Mouse (Mus musculus) liver, embryonic 13.5 days (tissue): ENCODE measurements at regions not wholly inside any gene's neighbourhood (a gene's known extent, or its start where the extent isn't known, plus 50 kb on each side); places are given as distances from the start of the nearest gene placed in this dataset.

Experiments
- ATAC-seq: fragments of 200-750 bp; cut with Nextera tagmentation; 2 replicates; pipeline ENCODE4 v1.8.0; 2017; ENCODE audit warnings: low read depth, mild to moderate bottlenecking, moderate number of reproducible peaks, moderate library complexity
- DNase-seq: peaks from one replicate; pipeline ENCODE4 v3.0.0; 2022
- H3K27ac ChIP-seq: fragments of 300-500 bp; sonication (generic); 2 replicates; pipeline ENCODE4 v1.5.1; 2015; ENCODE audit warnings: moderate library complexity, mild to moderate bottlenecking, inconsistent platforms
- H3K27me3 ChIP-seq: fragments of 300-500 bp; sonication (generic); 2 replicates; pipeline ENCODE4 v1.6.1; 2015; ENCODE audit warnings: mild to moderate bottlenecking, inconsistent platforms
- H3K36me3 ChIP-seq: fragments of 300-500 bp; sonication (generic); 2 replicates; pipeline ENCODE4 v1.6.1; 2015; ENCODE audit warnings: mild to moderate bottlenecking, inconsistent platforms
- H3K4me1 ChIP-seq: fragments of 300-500 bp; sonication (generic); replicated peaks from 2 replicates; pipeline ENCODE4 v1.6.1; 2015; ENCODE audit warnings: inconsistent platforms
- H3K4me2 ChIP-seq: fragments of 300-500 bp; sonication (generic); 2 replicates; pipeline ENCODE4 v1.6.1; 2015; ENCODE audit warnings: inconsistent platforms, mild to moderate bottlenecking, moderate library complexity
- H3K4me3 ChIP-seq: fragments of 300-500 bp; sonication (generic); replicated peaks from 2 replicates; pipeline ENCODE4 v1.5.1; 2015; ENCODE audit warnings: mild to moderate bottlenecking, inconsistent platforms
- H3K9ac ChIP-seq: fragments of 300-500 bp; sonication (generic); 2 replicates; pipeline ENCODE4 v1.6.1; 2015; ENCODE audit warnings: mild to moderate bottlenecking, inconsistent platforms
- H3K9me3 ChIP-seq: fragments of 300-500 bp; sonication (generic); replicated peaks from 2 replicates; pipeline ENCODE4 v1.6.1; 2016; ENCODE audit warnings: inconsistent platforms
- WGBS: fragments of 180-500 bp; shearing (Covaris S2); methylation state at CpG from one replicate; pipeline ENCODE4 v1.1.7; 2015; ENCODE audit not compliant: insufficient replicate concordance; 5-methylcytosine and 5-hydroxymethylcytosine counted together

DNA sequence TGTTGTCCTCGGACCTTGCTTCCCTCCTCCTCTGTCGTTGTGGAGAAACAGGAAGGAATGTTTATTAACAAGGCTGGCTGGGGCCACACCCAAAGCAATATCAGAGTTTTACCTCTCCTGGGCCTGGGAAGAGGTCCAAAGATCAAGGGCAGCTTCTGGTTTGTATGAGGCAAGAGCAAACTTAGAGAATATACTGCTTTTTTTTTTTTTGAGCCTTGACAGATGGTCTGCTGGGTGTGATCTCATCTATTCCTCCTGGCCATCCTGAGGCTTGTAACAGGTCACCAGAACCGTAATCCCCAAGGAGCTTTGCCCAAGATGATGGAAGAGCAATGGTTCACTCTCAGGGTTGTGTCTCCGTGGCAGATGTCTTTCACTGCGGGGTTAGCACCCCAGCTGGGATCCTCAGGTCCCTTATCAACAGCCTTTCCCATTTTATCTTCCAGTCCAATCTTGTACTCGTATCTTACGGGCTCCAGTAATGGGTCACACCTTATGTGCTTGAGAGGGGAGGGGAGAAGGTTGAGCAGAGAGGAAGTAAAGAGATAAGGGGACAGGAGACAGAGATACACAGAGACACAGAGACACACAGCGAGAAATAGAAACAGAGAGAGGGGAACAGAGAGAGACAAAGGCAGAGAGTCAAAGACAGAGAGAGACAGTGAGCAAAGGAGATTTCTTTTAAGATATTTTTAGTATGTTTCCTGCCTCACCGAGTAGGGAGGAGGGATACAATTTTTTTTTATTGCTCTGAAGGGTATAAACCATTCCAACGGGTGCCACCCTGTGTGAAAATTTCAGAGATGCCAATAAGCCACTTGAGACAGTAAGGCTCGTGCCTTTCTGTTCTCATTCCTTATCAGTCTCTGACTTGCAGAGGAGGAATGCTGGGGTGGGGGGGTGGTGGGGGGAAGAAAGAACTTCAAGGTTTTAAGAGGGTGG is 134.6 kb upstream of the Cdkn2b start:
- Histone ChIP-seq H3K4me3 (no peak overlapping the region), H3K4me2 (peak overlapping the region; percentile 34), H3K9me3 (no peaks in the 10 kb centered on the region), H3K27me3 (no peaks in the 10 kb centered on the region), H3K27ac (no peak overlapping the region), H3K9ac (no peak overlapping the region), H3K4me1 (peaks cover 14% of the 10 kb centered on the region), H3K36me3 (no peaks in the 10 kb centered on the region)
- ATAC-seq (peak; percentile 84), DNase-seq (peak; percentile 10)
- 14% methylated on average over 11 of the region's 11 CpGs for WGBS

DNA sequence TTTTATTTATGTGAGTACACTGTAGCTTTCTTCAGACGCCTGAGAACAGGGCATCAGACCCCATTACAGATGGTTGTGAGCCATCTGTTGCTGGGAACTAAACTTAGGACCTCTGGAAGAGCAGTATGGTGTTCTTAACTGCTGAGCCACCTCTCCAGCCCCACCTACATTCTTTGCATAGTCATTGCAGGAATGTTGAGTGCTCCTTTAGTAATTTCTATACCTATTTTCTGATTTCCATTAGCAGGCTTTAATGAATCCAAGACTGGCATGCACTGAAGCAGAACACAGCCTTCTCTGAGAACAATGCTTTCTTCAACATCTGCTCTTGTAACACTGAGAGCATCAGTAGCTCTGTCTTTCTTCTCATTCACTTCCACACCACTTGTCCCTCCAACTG is 131.7 kb upstream of the Cdkn2b start:
- ATAC-seq (no peak), DNase-seq (no peak)
- no peaks in the 10 kb centered on the region for H3K36me3 ChIP-seq
- no peak overlapping the region for H3K4me2 ChIP-seq
- H3K9ac ChIP-seq, result no peak overlapping the region
- no peak overlapping the region for H3K4me3 ChIP-seq
- no peaks in the 10 kb centered on the region for H3K27me3 ChIP-seq
- WGBS, result 47% methylated on average over 1 of the region's 1 CpGs
- no peaks in the 10 kb centered on the region for H3K9me3 ChIP-seq
- peaks cover 14% of the 10 kb centered on the region for H3K4me1 ChIP-seq
- no peak overlapping the region for H3K27ac ChIP-seq

DNA sequence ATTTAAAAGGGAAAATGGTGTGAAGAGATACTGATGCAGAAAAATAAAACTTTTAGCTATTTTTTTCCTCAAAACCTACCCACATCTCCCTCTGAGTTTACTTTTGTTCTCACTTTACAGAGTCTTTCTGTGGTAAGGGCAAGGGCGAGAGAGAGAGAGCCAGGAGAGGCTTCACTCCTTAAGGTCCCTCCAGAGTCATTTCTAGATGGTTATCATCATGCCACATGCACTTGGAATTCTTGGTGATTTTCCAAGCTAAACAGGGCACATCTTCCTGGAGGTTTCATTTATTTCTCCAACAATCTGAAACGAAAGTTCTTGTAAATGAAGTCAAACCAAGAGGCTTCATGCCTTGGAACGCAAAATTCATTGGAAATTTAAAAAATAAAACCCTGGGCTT is 130.0 kb upstream of the Cdkn2b start:
- WGBS, result 49% methylated on average over 3 of the region's 3 CpGs
- DNase-seq, result no peak
- H3K4me3 ChIP-seq, result no peak overlapping the region
- no peak overlapping the region for H3K9ac ChIP-seq
- no peak overlapping the region for H3K4me2 ChIP-seq
- no peaks in the 10 kb centered on the region for H3K36me3 ChIP-seq
- H3K4me1 ChIP-seq, result peaks cover 10% of the 10 kb centered on the region
- H3K27me3 ChIP-seq, result no peaks in the 10 kb centered on the region
- no peaks in the 10 kb centered on the region for H3K9me3 ChIP-seq
- ATAC-seq, result no peak
- no peak overlapping the region for H3K27ac ChIP-seq

DNA sequence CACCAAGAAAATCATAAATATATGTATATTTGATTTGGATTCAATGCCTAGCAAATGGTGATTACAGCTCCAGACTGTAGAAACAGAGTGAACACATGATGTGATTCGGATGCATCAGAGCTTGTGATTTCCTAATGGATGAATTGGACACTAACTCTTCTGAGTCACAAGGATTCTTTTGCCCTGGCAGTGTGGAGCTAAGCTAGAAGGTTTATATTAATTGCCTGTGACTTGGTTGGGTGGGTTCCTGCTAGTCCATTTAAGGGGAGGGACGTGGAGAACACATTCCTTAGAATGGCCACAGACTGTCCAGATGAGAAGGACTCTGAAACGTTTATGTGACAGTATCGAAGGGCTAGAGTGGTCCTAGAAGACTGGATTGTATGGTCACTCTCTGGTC is 129.5 kb upstream of the Cdkn2b start:
- no peaks in the 10 kb centered on the region for H3K27me3 ChIP-seq
- no peaks in the 10 kb centered on the region for H3K9me3 ChIP-seq
- H3K4me3 ChIP-seq, result no peak overlapping the region
- H3K27ac ChIP-seq, result no peak overlapping the region
- H3K4me2 ChIP-seq, result no peak overlapping the region
- H3K9ac ChIP-seq, result no peak overlapping the region
- WGBS, result 55% methylated on average over 4 of the region's 4 CpGs
- DNase-seq (no peak), ATAC-seq (no peak)
- H3K36me3 ChIP-seq, result no peaks in the 10 kb centered on the region
- peaks cover 5% of the 10 kb centered on the region for H3K4me1 ChIP-seq

DNA sequence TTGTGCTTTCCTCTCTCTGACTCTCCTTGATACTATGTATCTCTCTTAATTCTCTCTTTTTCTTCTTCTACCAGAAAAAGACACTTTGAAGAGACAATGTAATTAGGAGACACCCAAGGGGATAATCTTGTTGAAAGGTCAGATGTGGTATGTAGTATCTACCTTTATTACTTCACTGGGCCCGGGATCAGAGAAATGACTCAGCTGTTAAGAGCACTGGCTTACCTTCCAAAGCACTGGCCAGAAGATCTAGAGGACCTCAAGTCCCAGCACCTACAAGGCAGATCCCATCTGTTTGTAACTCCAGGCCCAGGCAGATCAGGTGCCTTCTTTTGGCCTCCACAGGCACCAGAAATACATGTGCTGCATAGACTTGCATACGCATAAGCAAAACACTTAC is 127.8 kb upstream of the Cdkn2b start:
- DNase-seq (no peak), ATAC-seq (no peak)
- no peaks in the 10 kb centered on the region for H3K27me3 ChIP-seq
- no peak overlapping the region for H3K4me3 ChIP-seq
- 74% methylated on average over 2 of the region's 2 CpGs for WGBS
- peaks cover 3% of the 10 kb centered on the region for H3K4me1 ChIP-seq
- H3K27ac ChIP-seq, result no peak overlapping the region
- no peak overlapping the region for H3K4me2 ChIP-seq
- no peak overlapping the region for H3K9ac ChIP-seq
- no peaks in the 10 kb centered on the region for H3K9me3 ChIP-seq
- no peaks in the 10 kb centered on the region for H3K36me3 ChIP-seq

DNA sequence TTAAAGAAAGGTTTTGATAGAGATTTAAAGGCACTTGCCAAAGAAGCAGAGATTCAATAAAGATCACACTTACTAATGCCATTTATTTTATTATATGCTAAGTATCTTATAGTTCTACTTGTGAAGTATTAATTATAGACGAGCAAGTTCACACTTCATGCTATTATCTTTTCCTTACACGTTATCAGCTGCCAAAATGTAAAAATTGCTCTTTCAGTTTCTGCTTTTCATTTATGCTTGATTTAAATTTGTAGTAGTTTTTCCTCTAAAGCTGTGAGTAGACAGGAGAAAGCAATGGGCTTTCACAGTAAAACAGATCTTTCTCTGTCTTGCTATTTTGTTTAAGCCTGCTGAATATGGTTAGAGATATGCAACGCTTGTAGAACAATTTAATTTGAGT is 125.9 kb upstream of the Cdkn2b start:
- H3K27me3 ChIP-seq, result no peaks in the 10 kb centered on the region
- ATAC-seq, result no peak
- no peaks in the 10 kb centered on the region for H3K36me3 ChIP-seq
- H3K27ac ChIP-seq, result no peak overlapping the region
- H3K4me3 ChIP-seq, result no peak overlapping the region
- no peak for DNase-seq
- H3K4me1 ChIP-seq, result peaks cover 3% of the 10 kb centered on the region
- H3K9ac ChIP-seq, result no peak overlapping the region
- no peaks in the 10 kb centered on the region for H3K9me3 ChIP-seq
- no peak overlapping the region for H3K4me2 ChIP-seq
- WGBS, result 69% methylated on average over 3 of the region's 3 CpGs

DNA sequence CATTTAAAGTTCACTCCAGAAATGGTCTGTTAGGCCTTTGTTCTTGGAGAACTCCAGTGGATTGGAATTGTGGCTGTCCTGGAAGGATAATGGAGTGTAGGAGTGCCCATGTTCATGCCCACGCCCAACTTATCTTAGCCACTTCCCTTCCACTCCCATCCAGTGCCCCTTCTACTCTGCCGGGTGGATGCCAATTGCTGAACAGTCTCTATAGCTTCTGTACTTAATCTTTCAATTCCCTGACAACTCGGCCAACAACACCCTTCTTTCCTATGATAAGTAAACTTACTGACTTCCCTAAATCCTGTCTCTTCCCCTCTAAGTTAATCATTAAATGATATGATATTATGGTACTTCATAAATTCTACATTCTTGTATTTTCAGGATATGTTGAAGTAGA is 123.3 kb upstream of the Cdkn2b start:
- H3K27ac ChIP-seq, result no peak overlapping the region
- no peak for ATAC-seq
- no peaks in the 10 kb centered on the region for H3K36me3 ChIP-seq
- H3K27me3 ChIP-seq, result no peaks in the 10 kb centered on the region
- peaks cover 3% of the 10 kb centered on the region for H3K4me1 ChIP-seq
- 42% methylated on average over 3 of the region's 3 CpGs for WGBS
- no peak overlapping the region for H3K4me2 ChIP-seq
- no peak overlapping the region for H3K9ac ChIP-seq
- DNase-seq, result no peak
- no peaks in the 10 kb centered on the region for H3K9me3 ChIP-seq
- H3K4me3 ChIP-seq, result no peak overlapping the region

DNA sequence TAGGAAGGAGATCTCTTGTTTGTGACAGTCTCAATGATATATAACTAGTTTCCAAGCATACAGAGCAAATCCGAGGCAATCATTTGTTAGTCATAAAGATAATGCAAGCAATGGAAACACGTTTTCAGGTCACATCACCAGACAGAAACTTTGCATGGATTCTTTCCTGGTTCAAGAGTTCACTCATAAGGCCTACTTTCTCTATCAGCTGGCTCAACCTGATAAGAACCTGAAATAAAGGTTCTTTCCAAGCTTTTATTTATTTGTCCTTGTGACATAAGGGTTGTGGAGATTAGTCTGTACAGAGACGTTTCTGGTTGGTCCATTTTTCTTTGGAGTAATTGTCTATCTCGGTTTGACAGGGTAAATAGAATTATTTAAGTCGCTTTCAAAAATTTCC is 122.7 kb upstream of the Cdkn2b start:
- no peak overlapping the region for H3K27ac ChIP-seq
- H3K4me3 ChIP-seq, result no peak overlapping the region
- DNase-seq (no peak), ATAC-seq (no peak)
- no peak overlapping the region for H3K4me2 ChIP-seq
- no peak overlapping the region for H3K9ac ChIP-seq
- peaks cover 3% of the 10 kb centered on the region for H3K4me1 ChIP-seq
- H3K36me3 ChIP-seq, result no peaks in the 10 kb centered on the region
- no peaks in the 10 kb centered on the region for H3K27me3 ChIP-seq
- no peaks in the 10 kb centered on the region for H3K9me3 ChIP-seq
- WGBS, result 52% methylated on average over 5 of the region's 5 CpGs

DNA sequence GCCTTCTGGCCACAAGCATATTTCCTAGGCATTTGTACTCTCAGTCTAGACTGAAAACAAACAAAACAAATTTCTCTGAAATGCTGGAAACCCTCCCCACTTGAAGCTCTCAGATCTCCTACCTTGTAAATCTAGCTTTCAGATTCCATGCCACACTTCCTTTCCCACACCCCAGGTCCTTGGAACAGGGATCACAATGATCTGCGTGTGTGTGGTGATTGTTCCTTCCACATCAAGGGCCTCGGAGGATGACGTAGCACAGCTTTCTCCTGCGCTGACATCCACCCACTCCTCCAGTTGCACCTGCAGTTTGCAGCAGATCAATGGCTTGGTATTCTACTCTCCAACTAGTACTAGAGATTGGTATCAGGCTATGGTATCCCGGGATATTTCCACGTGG is 120.7 kb upstream of the Cdkn2b start:
- WGBS, result 66% methylated on average over 6 of the region's 6 CpGs
- Histone ChIP-seq H3K27me3 (no peaks in the 10 kb centered on the region), H3K27ac (no peak overlapping the region), H3K9ac (no peak overlapping the region), H3K36me3 (no peaks in the 10 kb centered on the region), H3K4me3 (no peak overlapping the region), H3K9me3 (no peaks in the 10 kb centered on the region), H3K4me2 (no peak overlapping the region), H3K4me1 (peaks cover 3% of the 10 kb centered on the region)
- DNase-seq (no peak), ATAC-seq (no peak)

DNA sequence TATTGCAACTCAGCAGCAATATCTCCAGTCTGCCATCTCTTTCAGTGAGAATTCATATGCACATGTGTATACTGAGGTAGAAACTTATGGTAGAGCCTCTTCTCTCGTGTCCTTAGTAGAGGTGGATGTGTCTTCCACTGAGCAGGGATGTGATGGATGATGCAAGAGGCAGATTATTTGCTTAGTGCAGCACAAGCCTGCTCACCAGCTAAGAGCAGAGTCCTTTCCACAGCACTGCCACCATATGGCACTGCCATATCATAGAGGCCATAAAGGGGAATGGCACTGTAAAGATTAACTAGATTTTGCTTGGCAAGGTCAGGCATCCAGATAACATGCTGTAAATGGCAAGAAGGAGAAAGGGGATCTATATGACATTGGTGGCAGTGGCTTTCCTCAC is 117.6 kb upstream of the Cdkn2b start:
- no peak overlapping the region for H3K4me3 ChIP-seq
- no peaks in the 10 kb centered on the region for H3K9me3 ChIP-seq
- no peaks in the 10 kb centered on the region for H3K27me3 ChIP-seq
- ATAC-seq, result peak; percentile 36; the same call in 1 of the 2 replicates
- H3K9ac ChIP-seq, result no peak overlapping the region
- no peaks in the 10 kb centered on the region for H3K4me1 ChIP-seq
- H3K36me3 ChIP-seq, result no peaks in the 10 kb centered on the region
- 43% methylated on average over 1 of the region's 1 CpGs for WGBS
- H3K4me2 ChIP-seq, result no peak overlapping the region
- DNase-seq, result no peak
- H3K27ac ChIP-seq, result no peak overlapping the region

DNA sequence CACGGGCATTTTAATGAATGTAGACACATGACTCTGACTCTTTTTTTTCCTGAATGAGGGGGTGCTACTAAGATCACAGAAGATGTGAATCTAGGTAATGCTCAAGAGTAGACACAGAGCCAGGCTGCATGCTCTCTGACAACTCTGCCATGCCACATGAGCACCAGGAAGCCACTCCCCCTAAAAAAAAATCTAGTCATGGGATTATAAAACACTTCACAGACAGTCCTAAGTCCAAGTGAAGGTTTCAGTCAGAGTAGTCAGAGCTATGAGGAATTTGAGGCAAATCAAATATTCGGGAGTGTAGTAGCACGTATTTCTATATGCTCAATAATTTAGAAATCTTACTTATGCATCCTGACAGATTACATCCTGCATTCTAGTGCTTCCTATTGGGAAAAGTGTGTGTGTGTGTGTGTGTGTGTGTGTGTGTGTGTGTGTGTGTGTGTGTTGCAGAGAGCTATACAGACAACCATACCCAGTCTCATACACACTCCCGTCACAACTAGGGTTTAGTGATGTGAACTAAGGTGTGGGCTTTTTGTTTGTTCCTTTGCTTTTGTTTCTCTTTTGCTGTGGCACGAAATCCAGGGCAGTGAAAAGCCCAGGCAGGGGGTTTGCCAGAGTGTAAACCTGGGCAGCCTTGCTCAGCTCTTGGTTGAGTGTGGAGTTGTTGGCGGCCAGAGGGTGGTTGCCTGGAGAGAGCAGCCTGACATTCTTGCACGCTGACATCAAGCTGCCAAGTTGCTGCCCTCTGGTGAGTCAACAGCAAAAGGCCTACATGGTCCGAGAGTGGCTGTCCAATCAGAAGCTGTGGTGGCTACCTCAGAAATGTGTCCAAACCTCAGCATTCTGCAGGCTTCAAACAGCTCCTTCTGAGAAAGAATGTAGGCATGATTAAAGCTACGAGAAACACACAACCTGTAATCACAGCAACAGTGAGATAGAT is 116.8 kb upstream of the Cdkn2b start:
- DNase-seq, result no peak
- Histone ChIP-seq H3K9me3 (no peaks in the 10 kb centered on the region), H3K4me1 (no peaks in the 10 kb centered on the region), H3K4me2 (no peak overlapping the region), H3K9ac (no peak overlapping the region), H3K27ac (no peak overlapping the region), H3K27me3 (no peaks in the 10 kb centered on the region), H3K36me3 (no peaks in the 10 kb centered on the region), H3K4me3 (no peak overlapping the region)
- ATAC-seq, result no peak
- WGBS, result 40% methylated on average over 9 of the region's 9 CpGs
